Mouse (Mus musculus): ENCODE measurements around the gene Knl1.

DNA sequence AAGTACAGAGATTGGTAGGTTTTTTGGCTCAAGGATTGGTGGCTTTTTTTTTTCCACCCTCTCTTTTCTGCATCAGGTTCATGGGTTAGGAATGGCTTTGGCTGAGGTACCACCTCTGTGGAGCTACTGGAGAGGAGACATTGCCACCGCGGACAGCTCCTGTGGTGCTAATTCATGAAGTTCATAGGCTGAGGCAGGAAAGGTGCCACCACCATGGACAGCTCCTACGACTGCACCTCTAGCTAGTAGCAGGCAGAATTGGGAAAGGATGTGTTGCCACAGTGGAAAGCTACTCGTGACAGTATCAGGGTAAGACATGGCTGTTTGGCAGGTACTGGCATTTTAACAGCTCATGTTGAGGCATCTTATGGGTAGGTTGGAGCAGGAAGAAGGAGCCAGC, 61.6 kb downstream of the Knl1 start:
- no peak for TF ChIP-seq CTCF (IDR thresholded peaks at IDR 0.05; ENCODE audit: low read depth, low read length)
- TF ChIP-seq POLR2A (IDR thresholded peaks at IDR 0.05; ENCODE audit: extremely low read depth, insufficient read depth, low read length), result no peak

All from liver, adult 2 months (tissue).